In the genomic region with DNA sequence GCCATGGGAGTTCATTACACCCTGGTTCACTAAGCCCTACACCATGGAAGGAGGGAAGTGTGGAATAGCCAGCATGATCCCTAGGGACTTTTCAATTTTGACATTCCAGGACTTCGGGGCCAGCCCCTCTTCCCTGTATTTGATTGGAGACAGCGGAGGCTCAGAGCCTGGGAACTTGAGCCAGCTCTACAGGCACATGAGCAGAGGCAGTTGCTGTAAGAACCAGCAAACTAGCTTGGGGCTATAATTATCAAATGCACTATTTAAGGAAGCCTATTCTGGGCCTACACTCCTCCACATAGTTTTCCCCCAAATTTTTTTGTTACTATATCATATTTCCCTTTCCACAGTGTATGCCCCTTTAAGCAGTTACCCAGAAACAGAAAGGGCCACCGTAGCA, we compare ENCODE assay signal across 20 mouse cellular contexts.
"Had no signal": no experiment of that assay in that cellular context is flagged by ENCODE, and none has a peak within 500 bp of the region (broad histone marks: within the 10 kb centered on the region; RNA-seq: fewer than 3 reads in every experiment).

No protein-coding gene starts in this region.

- DNase-seq: liver, postnatal 0 days; lung, adult 2 months; lung, postnatal 14 days; lung, postnatal 36 days; midbrain, embryonic 14.5 days; right cerebral cortex, postnatal 25 days; right cerebral cortex, postnatal 4 days; spleen, adult 18-20 months; thymus, adult 18-20 months; thymus, postnatal 14 days; thymus, postnatal 36 days had no signal

- H3K27ac ChIP-seq: lung, embryonic 15.5 days; macrophage; neural tube, embryonic 13.5 days; neural tube, embryonic 15.5 days had no signal

- H3K36me3 ChIP-seq: lung, embryonic 15.5 days; neural tube, embryonic 13.5 days; neural tube, embryonic 15.5 days had no signal

- H3K4me3 ChIP-seq: lung, embryonic 15.5 days; megakaryocyte, embryonic 14.5 days; myocyte; neural tube, embryonic 13.5 days; neural tube, embryonic 15.5 days had no signal

- H3K4me1 ChIP-seq: lung, embryonic 15.5 days; neural tube, embryonic 13.5 days; neural tube, embryonic 15.5 days had no signal

- H3K9me3 ChIP-seq: lung, embryonic 15.5 days; megakaryocyte, embryonic 14.5 days; neural tube, embryonic 13.5 days; neural tube, embryonic 15.5 days had no signal

- H3K9ac ChIP-seq: liver, postnatal 0 days; lung, embryonic 15.5 days; neural tube, embryonic 13.5 days; neural tube, embryonic 15.5 days had no signal

- ATAC-seq: liver, postnatal 0 days; lung, postnatal 0 days; midbrain, embryonic 16.5 days had no signal

- H3K4me2 ChIP-seq: lung, embryonic 15.5 days; midbrain, embryonic 11.5 days; neural tube, embryonic 13.5 days; neural tube, embryonic 15.5 days had no signal

- H3K27me3 ChIP-seq: lung, embryonic 15.5 days; neural tube, embryonic 13.5 days; neural tube, embryonic 15.5 days had no signal
